Mouse (Mus musculus): Measurements from ENCODE around the gene Ppm1l. TPM values are rescaled to one million over a fixed set of nuclear protein-coding genes. Genes with fewer than 3 reads are reported as not detected.
"Not testable (repeated sequence)": the region's sequence is repeated elsewhere in the genome, so short reads cannot be mapped to it uniquely, and the experiment has no call there.

Ppm1l gene
- polyA plus RNA-seq, 1 experiment from 2014 or later: 5.6 TPM

DNA sequence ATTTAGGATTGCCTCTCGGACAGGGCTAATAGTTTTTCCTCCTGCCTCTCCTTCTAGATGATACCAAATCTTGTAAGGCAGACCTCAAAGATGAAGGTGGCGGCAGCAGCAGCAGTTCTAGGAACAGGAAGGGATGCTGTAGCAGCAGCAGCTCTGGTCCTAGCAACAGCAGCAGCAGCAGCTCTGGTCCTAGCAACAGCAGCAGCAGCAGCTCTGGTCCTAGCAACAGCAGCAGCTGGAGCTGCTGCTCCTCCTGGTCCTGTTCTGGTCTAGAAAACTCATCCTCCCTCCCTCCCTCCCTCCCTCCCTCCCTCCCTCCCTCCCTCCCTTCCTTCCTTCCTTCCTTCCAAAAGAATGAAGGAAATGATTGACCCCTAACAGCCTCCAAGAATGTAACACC, 108.1 kb downstream of the Ppm1l start:
- 86% methylated on average over 2 of the region's 2 CpGs for WGBS (ENCODE audit: insufficient replicate concordance)
- H3K36me3 ChIP-seq (ENCODE audit: control insufficient read depth, insufficient read depth, low read length); H3K4me1 ChIP-seq (ENCODE audit: control insufficient read depth, insufficient read depth, low read length); H3K27me3 ChIP-seq (ENCODE audit: control insufficient read depth, insufficient read depth, low read length); H3K27ac ChIP-seq (ENCODE audit: low read depth, low read length); H3K4me3 ChIP-seq (ENCODE audit: low read depth, low read length); H3K4me2 ChIP-seq; H3K9ac ChIP-seq (ENCODE audit: low read depth, low read length); H3K9me3 ChIP-seq (replicated peaks; ENCODE audit: control insufficient read depth, low read length); ATAC-seq (replicated peaks; ENCODE audit: insufficient number of reproducible peaks, low FRiP score, low TSS enrichment): not testable (repeated sequence)

DNA sequence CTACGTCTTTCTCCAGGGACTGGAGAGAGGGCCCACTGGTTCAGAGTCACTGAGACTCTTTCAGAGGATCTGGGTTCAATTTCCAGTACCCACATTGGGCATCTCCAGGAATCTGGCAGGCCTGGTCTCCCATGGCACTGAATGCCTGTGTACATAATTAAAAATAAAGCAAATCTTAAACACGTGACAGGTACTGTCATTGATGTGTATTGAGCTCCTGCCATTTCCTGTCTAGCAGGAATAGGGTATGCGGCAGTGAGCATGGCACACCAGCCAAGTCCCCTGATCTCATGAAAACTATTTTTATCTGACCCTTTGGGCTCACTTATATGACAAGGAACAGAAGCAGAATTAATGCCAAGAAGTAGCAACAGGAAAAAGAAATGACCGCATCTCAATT, 110.6 kb downstream of the Ppm1l start:
- Histone ChIP-seq H3K4me2 (no peak overlapping the region), H3K4me1 (ENCODE audit: control insufficient read depth, insufficient read depth, low read length) (no peaks in the 10 kb centered on the region), H3K4me3 (ENCODE audit: low read depth, low read length) (no peak overlapping the region), H3K9me3 (replicated peaks; ENCODE audit: control insufficient read depth, low read length) (no peaks in the 10 kb centered on the region), H3K9ac (ENCODE audit: low read depth, low read length) (no peak overlapping the region), H3K27me3 (ENCODE audit: control insufficient read depth, insufficient read depth, low read length) (no peaks in the 10 kb centered on the region), H3K27ac (ENCODE audit: low read depth, low read length) (no peak overlapping the region), H3K36me3 (ENCODE audit: control insufficient read depth, insufficient read depth, low read length) (no peaks in the 10 kb centered on the region)
- ATAC-seq (replicated peaks; ENCODE audit: insufficient number of reproducible peaks, low FRiP score, low TSS enrichment): no peak
- WGBS (ENCODE audit: insufficient replicate concordance): 81% methylated on average over 4 of the region's 4 CpGs

DNA sequence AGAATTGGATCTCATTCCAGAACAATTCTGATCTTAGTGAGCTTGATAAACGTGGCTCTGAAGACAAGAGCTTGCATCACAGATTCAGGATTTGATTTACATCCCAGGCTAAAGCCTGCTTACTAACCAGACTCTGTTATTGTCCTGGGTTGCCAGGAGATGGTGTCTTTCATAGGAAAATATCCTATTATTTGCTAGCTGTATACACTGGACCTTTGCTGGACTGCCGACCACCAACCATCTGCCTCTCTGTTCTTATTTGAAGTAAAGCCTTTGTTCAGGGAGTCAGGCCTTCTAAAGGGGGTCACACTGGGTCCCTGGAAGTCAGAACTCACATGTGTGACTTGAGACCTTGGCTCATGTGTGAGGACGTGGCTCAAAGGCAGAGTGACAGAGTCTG, 111.6 kb downstream of the Ppm1l start:
- no peaks in the 10 kb centered on the region for H3K27me3 ChIP-seq (ENCODE audit: control insufficient read depth, insufficient read depth, low read length)
- ATAC-seq (replicated peaks; ENCODE audit: insufficient number of reproducible peaks, low FRiP score, low TSS enrichment): no peak
- no peaks in the 10 kb centered on the region for H3K36me3 ChIP-seq (ENCODE audit: control insufficient read depth, insufficient read depth, low read length)
- no peak overlapping the region for H3K27ac ChIP-seq (ENCODE audit: low read depth, low read length)
- no peak overlapping the region for H3K9ac ChIP-seq (ENCODE audit: low read depth, low read length)
- no peak overlapping the region for H3K4me3 ChIP-seq (ENCODE audit: low read depth, low read length)
- no peaks in the 10 kb centered on the region for H3K4me1 ChIP-seq (ENCODE audit: control insufficient read depth, insufficient read depth, low read length)
- H3K9me3 ChIP-seq (replicated peaks; ENCODE audit: control insufficient read depth, low read length): no peaks in the 10 kb centered on the region
- H3K4me2 ChIP-seq: no peak overlapping the region
- 72% methylated on average over 3 of the region's 3 CpGs for WGBS (ENCODE audit: insufficient replicate concordance)

DNA sequence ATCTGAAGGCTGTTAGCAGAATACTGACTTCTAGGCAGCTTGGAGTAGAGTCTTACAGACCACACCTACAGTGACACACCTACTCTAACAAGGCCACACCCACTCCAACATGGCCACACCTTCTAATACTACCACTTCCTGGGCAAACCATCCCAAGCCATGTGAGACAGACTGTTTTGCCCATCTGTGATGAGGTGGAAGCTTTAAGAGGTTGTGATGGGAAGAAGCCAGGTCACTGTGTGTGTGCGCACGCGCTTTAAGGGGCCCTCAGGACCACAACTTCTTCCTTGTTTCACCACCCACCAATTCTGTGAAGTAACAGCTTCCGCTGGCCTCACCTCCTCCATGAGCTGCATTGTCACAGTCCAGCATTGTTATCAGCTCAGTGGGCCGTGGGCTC, 112.7 kb downstream of the Ppm1l start:
- 94% methylated on average over 5 of the region's 5 CpGs for WGBS (ENCODE audit: insufficient replicate concordance)
- Histone ChIP-seq H3K4me3 (ENCODE audit: low read depth, low read length) (no peak overlapping the region), H3K9ac (ENCODE audit: low read depth, low read length) (no peak overlapping the region), H3K27ac (ENCODE audit: low read depth, low read length) (no peak overlapping the region), H3K27me3 (ENCODE audit: control insufficient read depth, insufficient read depth, low read length) (no peaks in the 10 kb centered on the region), H3K4me1 (ENCODE audit: control insufficient read depth, insufficient read depth, low read length) (peaks cover 3% of the 10 kb centered on the region; the same call in 1 of the 2 replicates), H3K36me3 (ENCODE audit: control insufficient read depth, insufficient read depth, low read length) (no peaks in the 10 kb centered on the region), H3K9me3 (replicated peaks; ENCODE audit: control insufficient read depth, low read length) (no peaks in the 10 kb centered on the region), H3K4me2 (no peak overlapping the region)
- no peak for ATAC-seq (replicated peaks; ENCODE audit: insufficient number of reproducible peaks, low FRiP score, low TSS enrichment)

DNA sequence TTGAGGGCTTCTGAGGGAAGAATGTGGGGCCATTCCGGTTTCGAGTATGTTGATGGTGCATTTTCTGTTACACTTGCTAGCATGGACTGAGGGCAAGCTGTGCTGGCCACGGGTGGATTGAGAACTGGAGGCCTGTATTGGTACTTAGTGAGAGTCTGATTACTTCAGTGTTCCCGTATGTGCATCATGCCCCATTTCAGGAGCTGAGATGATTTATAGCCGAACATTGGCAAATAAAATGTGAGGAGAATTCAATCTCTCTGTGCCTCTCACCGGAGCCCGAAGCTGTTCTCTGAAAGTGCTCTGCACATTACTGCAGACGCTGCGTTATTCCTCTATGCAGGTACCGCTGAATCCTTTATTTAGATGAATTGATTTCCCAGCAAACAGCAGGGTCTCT, 116.9 kb downstream of the Ppm1l start:
- no peak overlapping the region for H3K4me2 ChIP-seq
- no peak overlapping the region for H3K4me3 ChIP-seq (ENCODE audit: low read depth, low read length)
- no peaks in the 10 kb centered on the region for H3K9me3 ChIP-seq (replicated peaks; ENCODE audit: control insufficient read depth, low read length)
- no peak overlapping the region for H3K27ac ChIP-seq (ENCODE audit: low read depth, low read length)
- no peak overlapping the region for H3K9ac ChIP-seq (ENCODE audit: low read depth, low read length)
- no peaks in the 10 kb centered on the region for H3K27me3 ChIP-seq (ENCODE audit: control insufficient read depth, insufficient read depth, low read length)
- 85% methylated on average over 10 of the region's 10 CpGs for WGBS (ENCODE audit: insufficient replicate concordance)
- H3K36me3 ChIP-seq (ENCODE audit: control insufficient read depth, insufficient read depth, low read length): no peaks in the 10 kb centered on the region
- no peak for ATAC-seq (replicated peaks; ENCODE audit: insufficient number of reproducible peaks, low FRiP score, low TSS enrichment)
- H3K4me1 ChIP-seq (ENCODE audit: control insufficient read depth, insufficient read depth, low read length): peaks cover 5% of the 10 kb centered on the region; the same call in 1 of the 2 replicates

DNA sequence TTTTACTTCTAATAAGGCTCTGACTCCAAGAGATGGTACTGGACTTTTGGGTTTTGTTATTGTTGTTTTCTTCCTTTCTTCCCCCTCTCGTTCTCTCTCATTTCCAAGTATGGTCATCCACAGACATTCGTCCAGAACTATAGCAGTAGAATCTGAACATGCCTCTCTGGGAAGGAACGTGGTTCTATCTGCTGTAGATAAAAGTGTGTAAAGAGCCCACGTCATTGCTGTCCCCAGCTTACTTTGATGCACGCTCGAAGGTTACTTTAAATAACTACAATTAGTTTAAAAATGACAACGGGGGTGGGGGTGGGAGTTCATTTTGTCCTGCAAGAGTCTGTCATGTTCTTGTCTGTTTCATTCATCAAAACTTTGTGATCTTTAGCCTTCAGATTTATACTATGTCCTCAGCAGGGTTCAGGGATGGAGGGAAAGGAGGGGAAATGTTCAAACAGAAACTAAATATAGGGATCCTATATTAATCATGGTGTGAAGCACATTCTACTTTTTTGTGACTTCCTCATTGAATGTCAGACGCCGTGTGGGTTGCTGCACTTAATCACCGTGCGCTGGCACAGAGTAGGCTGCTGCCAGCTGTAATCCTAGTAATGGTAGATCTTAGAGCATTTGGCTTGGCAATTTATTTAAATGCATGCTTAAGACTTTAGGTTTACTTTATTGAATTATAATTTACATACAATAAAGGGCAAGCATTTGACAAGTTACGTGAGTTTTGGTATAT, 122.3 kb downstream of the Ppm1l start:
- H3K4me1 ChIP-seq (ENCODE audit: control insufficient read depth, insufficient read depth, low read length): peaks cover 9% of the 10 kb centered on the region; the same call in 1 of the 2 replicates
- no peak overlapping the region for H3K27ac ChIP-seq (ENCODE audit: low read depth, low read length)
- H3K9ac ChIP-seq (ENCODE audit: low read depth, low read length): no peak overlapping the region
- no peaks in the 10 kb centered on the region for H3K9me3 ChIP-seq (replicated peaks; ENCODE audit: control insufficient read depth, low read length)
- ATAC-seq (replicated peaks; ENCODE audit: insufficient number of reproducible peaks, low FRiP score, low TSS enrichment): no peak
- WGBS (ENCODE audit: insufficient replicate concordance): 51% methylated on average over 12 of the region's 12 CpGs
- no peak overlapping the region for H3K4me3 ChIP-seq (ENCODE audit: low read depth, low read length)
- no peaks in the 10 kb centered on the region for H3K36me3 ChIP-seq (ENCODE audit: control insufficient read depth, insufficient read depth, low read length)
- H3K27me3 ChIP-seq (ENCODE audit: control insufficient read depth, insufficient read depth, low read length): no peaks in the 10 kb centered on the region
- H3K4me2 ChIP-seq: peak overlapping the region; percentile 46

DNA sequence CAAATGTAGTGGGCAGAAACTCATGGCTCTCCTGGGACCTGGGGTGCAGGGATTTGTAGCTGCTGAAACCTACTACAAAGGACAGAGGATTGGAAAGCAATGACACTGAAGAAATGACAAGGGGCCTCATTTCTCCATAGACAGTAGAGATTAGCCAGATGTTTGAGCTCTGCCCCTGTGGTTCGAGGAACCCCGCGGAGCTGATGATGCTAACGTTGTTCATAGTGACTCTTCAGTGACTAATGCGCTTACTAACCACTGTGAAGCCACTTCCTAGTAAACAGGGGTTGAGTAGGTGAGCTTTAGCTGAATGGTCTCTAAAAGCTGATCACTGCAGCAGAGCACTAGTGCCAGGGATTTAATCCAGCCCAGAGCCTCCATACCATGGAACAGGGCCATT, 124.1 kb downstream of the Ppm1l start:
- H3K4me2 ChIP-seq: no peak overlapping the region
- no peak overlapping the region for H3K27ac ChIP-seq (ENCODE audit: low read depth, low read length)
- no peaks in the 10 kb centered on the region for H3K36me3 ChIP-seq (ENCODE audit: control insufficient read depth, insufficient read depth, low read length)
- no peaks in the 10 kb centered on the region for H3K9me3 ChIP-seq (replicated peaks; ENCODE audit: control insufficient read depth, low read length)
- WGBS (ENCODE audit: insufficient replicate concordance): 65% methylated on average over 5 of the region's 5 CpGs
- ATAC-seq (replicated peaks; ENCODE audit: insufficient number of reproducible peaks, low FRiP score, low TSS enrichment): no peak
- H3K9ac ChIP-seq (ENCODE audit: low read depth, low read length): no peak overlapping the region
- H3K27me3 ChIP-seq (ENCODE audit: control insufficient read depth, insufficient read depth, low read length): no peaks in the 10 kb centered on the region
- H3K4me3 ChIP-seq (ENCODE audit: low read depth, low read length): no peak overlapping the region
- H3K4me1 ChIP-seq (ENCODE audit: control insufficient read depth, insufficient read depth, low read length): peaks cover 6% of the 10 kb centered on the region; the same call in 1 of the 2 replicates

DNA sequence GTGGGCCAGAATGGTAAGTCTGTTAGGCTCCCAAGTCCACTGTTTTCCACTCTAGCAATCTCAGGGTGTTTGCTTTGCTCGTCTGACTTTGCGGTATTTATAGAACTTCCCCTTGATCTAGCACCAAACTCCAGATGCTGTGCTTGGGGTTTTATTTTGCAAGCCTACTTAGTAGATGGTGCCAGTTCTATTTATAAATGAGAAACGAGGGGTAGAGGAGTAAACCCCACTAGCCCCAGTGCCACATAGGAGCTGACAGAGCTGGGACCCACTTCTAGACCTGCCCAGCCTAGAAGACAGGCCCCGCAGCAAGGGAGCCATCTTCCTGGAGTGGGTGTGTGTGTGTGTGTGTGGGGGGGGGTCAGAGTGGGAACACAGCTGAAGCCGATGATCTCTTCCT, 130.3 kb downstream of the Ppm1l start:
- ATAC-seq (replicated peaks; ENCODE audit: insufficient number of reproducible peaks, low FRiP score, low TSS enrichment): no peak
- Histone ChIP-seq H3K27me3 (ENCODE audit: control insufficient read depth, insufficient read depth, low read length) (no peaks in the 10 kb centered on the region), H3K9ac (ENCODE audit: low read depth, low read length) (no peak overlapping the region), H3K27ac (ENCODE audit: low read depth, low read length) (peak overlapping the region; percentile 41; the same call in 1 of the 2 replicates), H3K36me3 (ENCODE audit: control insufficient read depth, insufficient read depth, low read length) (no peaks in the 10 kb centered on the region), H3K4me2 (no peak overlapping the region; the same call in 1 of the 2 replicates), H3K4me3 (ENCODE audit: low read depth, low read length) (no peak overlapping the region), H3K9me3 (replicated peaks; ENCODE audit: control insufficient read depth, low read length) (no peaks in the 10 kb centered on the region), H3K4me1 (ENCODE audit: control insufficient read depth, insufficient read depth, low read length) (peaks cover 9% of the 10 kb centered on the region)
- 52% methylated on average over 5 of the region's 5 CpGs for WGBS (ENCODE audit: insufficient replicate concordance)

DNA sequence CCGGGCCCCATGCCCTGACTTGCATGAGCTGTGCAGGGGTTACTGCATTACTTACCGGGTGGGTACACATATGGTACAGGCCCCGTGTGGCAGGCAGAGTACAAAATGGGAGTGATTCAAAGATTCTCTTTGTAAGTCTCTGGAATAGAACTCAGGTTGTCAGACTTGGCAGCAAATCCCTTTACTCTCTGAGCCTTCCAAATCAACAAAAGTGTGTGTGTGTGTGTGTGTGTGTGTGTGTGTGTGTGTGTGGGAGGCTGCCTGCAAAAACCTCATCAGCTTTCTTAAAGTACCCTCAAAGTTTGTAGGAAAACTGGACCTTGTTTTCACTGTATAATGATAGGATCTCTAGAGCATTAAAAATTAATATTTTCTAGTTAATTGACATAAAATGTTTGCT, 132.4 kb downstream of the Ppm1l start:
- Histone ChIP-seq H3K4me1 (ENCODE audit: control insufficient read depth, insufficient read depth, low read length) (peaks cover 9% of the 10 kb centered on the region), H3K9me3 (replicated peaks; ENCODE audit: control insufficient read depth, low read length) (no peaks in the 10 kb centered on the region), H3K36me3 (ENCODE audit: control insufficient read depth, insufficient read depth, low read length) (no peaks in the 10 kb centered on the region), H3K4me2 (no peak overlapping the region), H3K27ac (ENCODE audit: low read depth, low read length) (no peak overlapping the region), H3K4me3 (ENCODE audit: low read depth, low read length) (no peak overlapping the region), H3K9ac (ENCODE audit: low read depth, low read length) (no peak overlapping the region), H3K27me3 (ENCODE audit: control insufficient read depth, insufficient read depth, low read length) (no peaks in the 10 kb centered on the region)
- no peak for ATAC-seq (replicated peaks; ENCODE audit: insufficient number of reproducible peaks, low FRiP score, low TSS enrichment)
- WGBS (ENCODE audit: insufficient replicate concordance): 80% methylated on average over 3 of the region's 3 CpGs
